ENCODE assay signal across 9 mouse cellular contexts in genomic region chr17:45680391-45680980, GRCm38 (mm10). TPM values are rescaled to one million over a fixed set of nuclear protein-coding genes. Genes with fewer than 3 reads are reported as not detected.
DNase-seq lines count a peak whose midpoint lies in the region; ATAC-seq and TF ChIP-seq lines count a peak whose summit lies in the region.
"Had no signal": no experiment of that assay in that cellular context is flagged by ENCODE, and none has a peak within 500 bp of the region (broad histone marks: within the 10 kb centered on the region; RNA-seq: fewer than 3 reads in every experiment).

No protein-coding gene starts in this region.

- ATAC-seq in heart, embryonic 14.5 days (ENCODE audit: insufficient number of reproducible peaks, insufficient read depth, low FRiP score, low read depth) = peak; percentile 48
- ATAC-seq in kidney, postnatal 0 days (replicated peaks; ENCODE audit: low FRiP score, low read depth) = peak; percentile 63; the same call in 1 of the 2 replicates
- ATAC-seq in limb, embryonic 13.5 days (ENCODE audit: low FRiP score, low read depth) = peak; percentile 72; the same call in 1 of the 2 replicates
- ATAC-seq in neural tube, embryonic 13.5 days (ENCODE audit: low read depth) = peak; percentile 66

- peaks cover 40% of the 10 kb centered on the region for H3K4me1 ChIP-seq in embryonic facial prominence, embryonic 10.5 days
- peaks cover 13 to 18% of the 10 kb centered on the region in 2 experiments for H3K4me1 ChIP-seq in heart, embryonic 14.5 days (ENCODE audit: control insufficient read depth in 2 of 2, insufficient read depth in 2 of 2, low read length in 2 of 2)
- peaks cover 8% of the 10 kb centered on the region; the same call in 1 of the 2 replicates for H3K4me1 ChIP-seq in kidney, postnatal 0 days (replicated peaks; ENCODE audit: insufficient read depth, low read length)
- peaks cover 19% of the 10 kb centered on the region for H3K4me1 ChIP-seq in limb, embryonic 13.5 days
- H3K4me1 ChIP-seq in neural tube, embryonic 13.5 days (replicated peaks) = peaks cover 27% of the 10 kb centered on the region

- 52% methylated on average over 8 of the region's 8 CpGs for WGBS in embryonic facial prominence, embryonic 10.5 days
- 53% methylated on average over 8 of the region's 8 CpGs for WGBS in heart, embryonic 14.5 days
- 46% methylated on average over 8 of the region's 8 CpGs for WGBS in kidney, postnatal 0 days
- 48% methylated on average over 8 of the region's 8 CpGs for WGBS in limb, embryonic 13.5 days
- WGBS in neural tube, embryonic 13.5 days = 53% methylated on average over 8 of the region's 8 CpGs

- H3K9me3 ChIP-seq in embryonic facial prominence, embryonic 10.5 days = no peaks in the 10 kb centered on the region
- H3K9me3 ChIP-seq in heart, embryonic 14.5 days (ENCODE audit: control insufficient read depth, low read length) = peaks cover 4% of the 10 kb centered on the region; the same call in 1 of the 2 replicates
- H3K9me3 ChIP-seq in kidney, postnatal 0 days (replicated peaks; ENCODE audit: low read length) = no peaks in the 10 kb centered on the region
- H3K9me3 ChIP-seq in limb, embryonic 13.5 days = no peaks in the 10 kb centered on the region
- no peaks in the 10 kb centered on the region for H3K9me3 ChIP-seq in neural tube, embryonic 13.5 days

- H3K4me3 ChIP-seq in embryonic facial prominence, embryonic 10.5 days = peak overlapping the region; percentile 14
- H3K4me3 ChIP-seq in heart, embryonic 14.5 days (ENCODE audit: control insufficient read depth in 1 of 2, insufficient read depth in 1 of 2, low read depth in 1 of 2, low read length in 2 of 2) = peak overlapping the region in 1 of 2 experiments; percentile 15; a peak in 1 of 4 replicates
- no peak overlapping the region for H3K4me3 ChIP-seq in kidney, postnatal 0 days (replicated peaks; ENCODE audit: low read depth, low read length)
- peak overlapping the region; percentile 16 for H3K4me3 ChIP-seq in limb, embryonic 13.5 days
- H3K4me3 ChIP-seq in neural tube, embryonic 13.5 days = peak overlapping the region; percentile 26

- peak; percentile 50 for DNase-seq in adrenal gland, adult 2 months
- no peak for DNase-seq in adrenal gland, postnatal 25 days
- DNase-seq in embryonic facial prominence, embryonic 10.5 days (ENCODE audit: low spot score) = peak; percentile 46
- DNase-seq in kidney, postnatal 0 days (ENCODE audit: low spot score) = peak; percentile 79
- no peak for DNase-seq in thymus, postnatal 10 days (ENCODE audit: low spot score in 2 of 2)

- H3K27me3 ChIP-seq in embryonic facial prominence, embryonic 10.5 days (replicated peaks; ENCODE audit: low read depth, poor library complexity, severe bottlenecking) = no peaks in the 10 kb centered on the region
- no peaks in the 10 kb centered on the region for H3K27me3 ChIP-seq in heart, embryonic 14.5 days (ENCODE audit: control insufficient read depth, insufficient read depth, low read length)
- H3K27me3 ChIP-seq in kidney, postnatal 0 days (ENCODE audit: insufficient read depth, low read length) = no peaks in the 10 kb centered on the region
- H3K27me3 ChIP-seq in limb, embryonic 13.5 days = no peaks in the 10 kb centered on the region
- no peaks in the 10 kb centered on the region for H3K27me3 ChIP-seq in neural tube, embryonic 13.5 days

- peak overlapping the region; percentile 40 for H3K27ac ChIP-seq in embryonic facial prominence, embryonic 10.5 days (replicated peaks)
- H3K27ac ChIP-seq in heart, embryonic 14.5 days (replicated peaks in 1 of 2; ENCODE audit: control insufficient read depth in 1 of 2, insufficient read depth in 1 of 2, low read depth in 2 of 2, low read length in 2 of 2) = peak overlapping the region; percentile 43 to 74; a peak in 2 of 4 replicates
- peak overlapping the region; percentile 36; the same call in 1 of the 2 replicates for H3K27ac ChIP-seq in kidney, postnatal 0 days
- H3K27ac ChIP-seq in limb, embryonic 13.5 days = peak overlapping the region; percentile 55; the same call in 1 of the 2 replicates
- peak overlapping the region; percentile 88 for H3K27ac ChIP-seq in neural tube, embryonic 13.5 days (replicated peaks)

- TF ChIP-seq CTCF in kidney, postnatal 0 days (IDR thresholded peaks at IDR 0.05; ENCODE audit: low read depth) = no peak

- peaks cover 38% of the 10 kb centered on the region for H3K36me3 ChIP-seq in embryonic facial prominence, embryonic 10.5 days (replicated peaks)
- peaks cover 27% of the 10 kb centered on the region for H3K36me3 ChIP-seq in heart, embryonic 14.5 days (ENCODE audit: control insufficient read depth, insufficient read depth, low read length)
- H3K36me3 ChIP-seq in kidney, postnatal 0 days (ENCODE audit: insufficient read depth, low read length) = peaks cover 10% of the 10 kb centered on the region; the same call in 1 of the 2 replicates
- peaks cover 32% of the 10 kb centered on the region for H3K36me3 ChIP-seq in limb, embryonic 13.5 days
- peaks cover 35% of the 10 kb centered on the region for H3K36me3 ChIP-seq in neural tube, embryonic 13.5 days

- H3K9ac ChIP-seq in heart, embryonic 14.5 days (ENCODE audit: low read length) = peak overlapping the region; percentile 69
- peak overlapping the region; percentile 40; the same call in 1 of the 2 replicates for H3K9ac ChIP-seq in kidney, postnatal 0 days (ENCODE audit: low read depth, low read length)
- peak overlapping the region; percentile 58 for H3K9ac ChIP-seq in limb, embryonic 13.5 days
- H3K9ac ChIP-seq in neural tube, embryonic 13.5 days = peak overlapping the region; percentile 68

- peak overlapping the region; percentile 57 for H3K4me2 ChIP-seq in heart, embryonic 14.5 days (ENCODE audit: low read length)
- peak overlapping the region; percentile 28 for H3K4me2 ChIP-seq in kidney, postnatal 0 days (ENCODE audit: low read length)
- H3K4me2 ChIP-seq in limb, embryonic 13.5 days (replicated peaks) = peak overlapping the region; percentile 52
- peak overlapping the region; percentile 51 for H3K4me2 ChIP-seq in neural tube, embryonic 13.5 days

RNA-seq across cellular contexts. Expression of gene Mrpl14, which starts 5.6 kb away (rescaled TPM):
- total RNA-seq in adrenal gland, adult 2 months (2021) = 100 to 1,000 TPM; 126 to 132 TPM
- 223 and 257 TPM in 2 replicates for polyA plus RNA-seq in adrenal gland, adult 2 months (2012; rRNA removed)
- 101 and 124 TPM in 2 replicates for total RNA-seq in adrenal gland, postnatal 25 days (2021)
- polyA plus RNA-seq in embryonic facial prominence, embryonic 10.5 days (2016; fragmentation: Nextera tagmentation; extraction: Ambion mirVana) = 156 and 170 TPM in 2 replicates
- polyA plus RNA-seq in heart, embryonic 14.5 days (2014; fragmentation: Nextera tagmentation; extraction: Ambion mirVana) = 148 and 155 TPM in 2 replicates
- polyA plus RNA-seq in kidney, postnatal 0 days (2015; fragmentation: Nextera tagmentation; extraction: Ambion mirVana) = 148 and 160 TPM in 2 replicates
- polyA plus RNA-seq in limb, embryonic 13.5 days (2015; fragmentation: Nextera tagmentation; extraction: Ambion mirVana) = 136 and 140 TPM in 2 replicates
- 101 and 124 TPM in 2 replicates for polyA plus RNA-seq in neural tube, embryonic 13.5 days (2015; fragmentation: Nextera tagmentation; extraction: Ambion mirVana)

RNA-seq across cellular contexts. Expression of gene Tmem63b, which starts 6.2 kb away (rescaled TPM):
- 10 to 100 TPM; 37.9 to 54.8 TPM for total RNA-seq in adrenal gland, adult 2 months (2021)
- polyA plus RNA-seq in adrenal gland, adult 2 months (2012; rRNA removed) = 68.9 and 71.9 TPM in 2 replicates
- total RNA-seq in adrenal gland, postnatal 25 days (2021) = 51.6 TPM in 2 replicates
- 41.6 and 51.6 TPM in 2 replicates for polyA plus RNA-seq in embryonic facial prominence, embryonic 10.5 days (2016; fragmentation: Nextera tagmentation; extraction: Ambion mirVana)
- polyA plus RNA-seq in heart, embryonic 14.5 days (2014; fragmentation: Nextera tagmentation; extraction: Ambion mirVana) = 31.2 and 32.4 TPM in 2 replicates
- polyA plus RNA-seq in kidney, postnatal 0 days (2015; fragmentation: Nextera tagmentation; extraction: Ambion mirVana) = 29.6 and 32.7 TPM in 2 replicates
- polyA plus RNA-seq in limb, embryonic 13.5 days (2015; fragmentation: Nextera tagmentation; extraction: Ambion mirVana) = 33.1 and 36.7 TPM in 2 replicates
- polyA plus RNA-seq in neural tube, embryonic 13.5 days (2015; fragmentation: Nextera tagmentation; extraction: Ambion mirVana) = 127 and 134 TPM in 2 replicates

RNA-seq across cellular contexts. Expression of gene Capn11, which starts 21.4 kb away (rescaled TPM):
- under 1 TPM; 0.59 to 0.95 TPM for total RNA-seq in adrenal gland, adult 2 months (2021)
- 0.03 TPM in 1 of 2 replicates, not detected in the other for polyA plus RNA-seq in adrenal gland, adult 2 months (2012; rRNA removed)
- 0.46 TPM in 1 of 2 replicates, not detected in the other for total RNA-seq in adrenal gland, postnatal 25 days (2021)
- polyA plus RNA-seq in embryonic facial prominence, embryonic 10.5 days (2016; fragmentation: Nextera tagmentation; extraction: Ambion mirVana) = 0.81 and 0.84 TPM in 2 replicates
- polyA plus RNA-seq in heart, embryonic 14.5 days (2014; fragmentation: Nextera tagmentation; extraction: Ambion mirVana) = 0.12 TPM in 1 of 2 replicates, not detected in the other
- 0.17 TPM in 1 of 2 replicates, not detected in the other for polyA plus RNA-seq in kidney, postnatal 0 days (2015; fragmentation: Nextera tagmentation; extraction: Ambion mirVana)
- 0.26 and 0.42 TPM in 2 replicates for polyA plus RNA-seq in limb, embryonic 13.5 days (2015; fragmentation: Nextera tagmentation; extraction: Ambion mirVana)
- polyA plus RNA-seq in neural tube, embryonic 13.5 days (2015; fragmentation: Nextera tagmentation; extraction: Ambion mirVana) = 0.22 and 0.85 TPM in 2 replicates

RNA-seq across cellular contexts. Expression of gene 1600014C23Rik, which starts 53.2 kb away (rescaled TPM):
- not detected for total RNA-seq in adrenal gland, adult 2 months (2021)
- polyA plus RNA-seq in adrenal gland, adult 2 months (2012; rRNA removed) = not detected in 2 replicates
- total RNA-seq in adrenal gland, postnatal 25 days (2021) = not detected in 2 replicates
- polyA plus RNA-seq in embryonic facial prominence, embryonic 10.5 days (2016; fragmentation: Nextera tagmentation; extraction: Ambion mirVana) = not detected in 2 replicates
- 0.73 and 1.0 TPM in 2 replicates for polyA plus RNA-seq in heart, embryonic 14.5 days (2014; fragmentation: Nextera tagmentation; extraction: Ambion mirVana)
- polyA plus RNA-seq in kidney, postnatal 0 days (2015; fragmentation: Nextera tagmentation; extraction: Ambion mirVana) = 0.66 TPM in 1 of 2 replicates, not detected in the other
- not detected in 2 replicates for polyA plus RNA-seq in limb, embryonic 13.5 days (2015; fragmentation: Nextera tagmentation; extraction: Ambion mirVana)
- not detected in 2 replicates for polyA plus RNA-seq in neural tube, embryonic 13.5 days (2015; fragmentation: Nextera tagmentation; extraction: Ambion mirVana)
- total RNA-seq: gastrocnemius, postnatal 36 days had no signal

Comparison
In these comparisons a context has a peak if more than half of its experiments do, and no peak if none do; other contexts are left out.
1. DNase-seq: peak in adrenal gland, adult 2 months (single experiment), embryonic facial prominence, embryonic 10.5 days (single experiment) and kidney, postnatal 0 days (single experiment); none in adrenal gland, postnatal 25 days (single experiment) and thymus, postnatal 10 days (0 of 2).
2. H3K27ac ChIP-seq: peak in every context shown above with its lines; median percentile 88 in neural tube, embryonic 13.5 days; 58 in heart, embryonic 14.5 days; 55 in limb, embryonic 13.5 days; 40 in embryonic facial prominence, embryonic 10.5 days; 36 in kidney, postnatal 0 days.
3. Peak in every context shown above with its lines, with median percentiles within 50 percentile points of each other: ATAC-seq, H3K4me2 ChIP-seq and H3K9ac ChIP-seq.